Mouse (Mus musculus): Measurements from ENCODE around the gene Kazn. TPM values are rescaled to one million over a fixed set of nuclear protein-coding genes. Genes with fewer than 3 reads are reported as not detected.
A peak's percentile ranks its signal among the peaks of the same experiment; 100 is the strongest.

Kazn gene
- polyA plus RNA-seq, 1 experiment from 2014 or later, result 5.8 TPM

DNA sequence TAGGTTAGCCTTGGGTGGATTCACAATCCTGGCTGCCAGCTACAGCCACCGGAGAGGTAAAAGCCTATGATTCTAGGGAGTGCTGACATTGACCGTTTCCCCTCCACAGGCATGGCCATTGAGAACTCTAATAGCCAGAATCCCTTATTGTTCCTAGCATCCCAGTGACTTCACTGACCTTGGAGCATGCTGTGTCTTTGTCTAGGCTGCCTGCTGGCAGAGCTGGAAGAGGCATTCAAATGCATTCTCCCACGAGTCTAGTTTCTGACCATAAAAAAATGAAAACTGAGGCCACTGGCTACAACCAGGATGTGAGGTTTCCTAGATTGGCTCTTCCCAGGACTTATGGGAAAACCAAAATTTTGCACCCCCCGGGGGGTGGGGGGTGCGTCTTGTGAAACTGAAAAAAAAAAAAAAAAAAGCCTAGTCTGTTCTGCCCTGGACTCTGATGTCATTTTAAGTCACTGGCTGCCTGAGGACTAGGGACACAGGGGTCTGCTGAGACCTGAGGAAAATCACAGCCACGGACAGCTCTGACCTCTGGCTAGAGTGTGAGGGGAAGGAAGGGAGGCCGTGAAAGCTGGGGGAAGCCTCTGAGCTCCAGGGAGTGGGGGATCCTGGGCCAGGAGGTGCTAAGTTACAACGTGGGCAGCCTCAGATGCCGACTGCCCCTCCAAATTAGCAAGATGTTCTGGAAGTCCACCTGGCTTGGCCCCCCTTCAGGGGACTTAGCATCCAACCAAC is 100.7 kb downstream of the Kazn start:
- Histone ChIP-seq H3K4me1 (ENCODE audit: control insufficient read depth, insufficient read depth, low read length) (peaks cover 11% of the 10 kb centered on the region), H3K27ac (ENCODE audit: low read length) (peak overlapping the region; percentile 10; the same call in 1 of the 2 replicates), H3K27me3 (ENCODE audit: control insufficient read depth, insufficient read depth, low read length) (no peaks in the 10 kb centered on the region), H3K9me3 (replicated peaks; ENCODE audit: control insufficient read depth, low read length) (no peaks in the 10 kb centered on the region), H3K36me3 (ENCODE audit: control insufficient read depth, insufficient read depth) (no peaks in the 10 kb centered on the region), H3K9ac (ENCODE audit: low read length) (0 out of 2 replicates have a peak overlapping the region, but pooled peaks have one; percentile 42), H3K4me3 (ENCODE audit: low read length) (no peak overlapping the region), H3K4me2 (ENCODE audit: low read depth, low read length) (no peak overlapping the region)
- 46% methylated on average over 9 of the region's 9 CpGs for WGBS
- ATAC-seq (replicated peaks; ENCODE audit: extremely low read depth, insufficient read depth, low FRiP score), result no peak; the same call in 1 of the 2 replicates

DNA sequence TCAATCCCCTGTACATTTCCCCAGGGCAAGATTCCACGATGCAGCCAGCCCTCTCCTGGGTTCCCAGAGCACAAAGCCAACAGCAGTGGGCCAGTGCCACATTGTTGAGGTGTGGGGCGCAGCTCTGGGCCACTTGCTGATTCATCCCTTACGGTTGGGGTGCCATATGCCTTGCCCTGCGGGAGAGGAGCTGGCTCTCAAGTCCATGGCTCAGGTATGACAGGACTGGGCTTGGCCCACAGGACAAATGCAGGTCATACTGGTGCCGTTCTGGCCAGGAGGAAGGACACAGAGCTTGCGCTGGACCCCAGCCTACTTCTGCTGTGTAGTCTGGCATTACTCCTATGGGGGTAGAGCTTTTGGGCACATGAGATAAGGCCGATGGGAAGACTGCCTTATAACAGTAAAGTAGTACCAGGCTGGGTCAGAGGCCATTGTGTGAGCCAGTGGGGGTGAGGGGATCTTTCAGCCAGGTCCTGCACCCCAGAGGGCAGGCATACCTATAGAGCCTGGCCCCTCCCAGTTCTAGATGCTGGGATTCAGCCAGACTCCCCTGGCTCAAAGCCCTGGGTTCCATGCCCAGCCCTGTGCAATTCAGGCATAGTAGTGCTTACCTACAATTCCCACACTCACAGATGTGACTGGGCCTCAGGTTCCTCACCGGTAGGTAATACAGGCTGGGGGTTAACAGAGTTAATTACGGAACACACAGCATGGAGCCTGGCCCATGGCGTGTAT is 102.3 kb downstream of the Kazn start:
- Histone ChIP-seq H3K9me3 (replicated peaks; ENCODE audit: control insufficient read depth, low read length) (no peaks in the 10 kb centered on the region), H3K36me3 (ENCODE audit: control insufficient read depth, insufficient read depth) (no peaks in the 10 kb centered on the region), H3K4me2 (ENCODE audit: low read depth, low read length) (no peak overlapping the region), H3K9ac (ENCODE audit: low read length) (no peak overlapping the region), H3K4me1 (ENCODE audit: control insufficient read depth, insufficient read depth, low read length) (peaks cover 11% of the 10 kb centered on the region), H3K27me3 (ENCODE audit: control insufficient read depth, insufficient read depth, low read length) (no peaks in the 10 kb centered on the region), H3K4me3 (ENCODE audit: low read length) (no peak overlapping the region), H3K27ac (ENCODE audit: low read length) (no peak overlapping the region)
- 88% methylated on average over 10 of the region's 10 CpGs for WGBS
- ATAC-seq (replicated peaks; ENCODE audit: extremely low read depth, insufficient read depth, low FRiP score), result no peak

DNA sequence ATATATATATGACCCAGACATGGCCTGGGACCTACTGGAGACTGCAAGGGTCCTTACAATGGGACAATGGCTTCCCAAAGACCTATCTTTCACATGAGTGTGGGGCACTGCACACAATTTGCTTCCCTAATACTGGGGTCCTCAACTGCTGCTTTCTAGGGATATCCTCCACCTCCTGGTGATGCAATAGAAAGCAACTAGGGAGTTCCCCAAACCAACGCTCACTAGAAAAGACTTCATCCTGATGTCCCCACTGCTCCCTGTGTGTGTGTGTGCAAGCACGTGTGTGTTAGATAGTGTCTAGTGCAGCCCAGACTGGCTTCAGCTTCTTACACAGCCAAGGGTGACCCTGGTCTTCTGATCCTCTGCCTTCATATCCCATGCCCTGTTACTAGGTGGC is 103.7 kb downstream of the Kazn start:
- WGBS, result 93% methylated on average over 2 of the region's 2 CpGs
- no peak for ATAC-seq (replicated peaks; ENCODE audit: extremely low read depth, insufficient read depth, low FRiP score)
- no peak overlapping the region for H3K9ac ChIP-seq (ENCODE audit: low read length)

DNA sequence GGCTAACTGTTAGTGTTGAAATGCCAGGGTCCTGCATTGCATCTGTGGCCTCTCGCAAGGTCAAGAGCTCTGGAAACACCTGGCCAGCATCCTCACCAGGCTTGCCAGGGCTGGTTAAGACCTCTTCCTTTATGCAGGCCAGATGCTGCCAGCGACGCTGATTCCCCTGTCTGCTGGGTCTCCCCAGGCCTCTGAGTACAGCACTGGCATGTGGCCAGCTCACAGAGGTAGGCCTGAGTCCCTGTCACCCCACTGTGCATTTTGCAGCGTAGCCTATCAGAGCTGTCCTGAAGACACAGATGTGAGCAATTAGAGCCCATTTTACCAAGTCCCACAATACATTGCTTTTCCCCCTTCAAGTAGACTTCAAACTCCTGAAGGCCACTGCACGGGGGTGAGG is 109.0 kb downstream of the Kazn start:
- Histone ChIP-seq H3K9me3 (replicated peaks; ENCODE audit: control insufficient read depth, low read length) (no peaks in the 10 kb centered on the region), H3K4me2 (ENCODE audit: low read depth, low read length) (no peak overlapping the region), H3K4me1 (ENCODE audit: control insufficient read depth, insufficient read depth, low read length) (peaks cover 26% of the 10 kb centered on the region), H3K9ac (ENCODE audit: low read length) (no peak overlapping the region), H3K27ac (ENCODE audit: low read length) (peak overlapping the region; percentile 18; the same call in 1 of the 2 replicates), H3K27me3 (ENCODE audit: control insufficient read depth, insufficient read depth, low read length) (no peaks in the 10 kb centered on the region), H3K4me3 (ENCODE audit: low read length) (no peak overlapping the region), H3K36me3 (ENCODE audit: control insufficient read depth, insufficient read depth) (no peaks in the 10 kb centered on the region)
- 58% methylated on average over 5 of the region's 5 CpGs for WGBS
- ATAC-seq (replicated peaks; ENCODE audit: extremely low read depth, insufficient read depth, low FRiP score), result no peak

More for the DNA sequence above, 103.7 kb downstream of the Kazn start:
- Histone ChIP-seq H3K4me3 (ENCODE audit: low read length) (no peak overlapping the region), H3K4me1 (ENCODE audit: control insufficient read depth, insufficient read depth, low read length) (peaks cover 11% of the 10 kb centered on the region), H3K9me3 (replicated peaks; ENCODE audit: control insufficient read depth, low read length) (no peaks in the 10 kb centered on the region), H3K27ac (ENCODE audit: low read length) (no peak overlapping the region), H3K36me3 (ENCODE audit: control insufficient read depth, insufficient read depth) (no peaks in the 10 kb centered on the region), H3K27me3 (ENCODE audit: control insufficient read depth, insufficient read depth, low read length) (no peaks in the 10 kb centered on the region), H3K4me2 (ENCODE audit: low read depth, low read length) (no peak overlapping the region)

DNA sequence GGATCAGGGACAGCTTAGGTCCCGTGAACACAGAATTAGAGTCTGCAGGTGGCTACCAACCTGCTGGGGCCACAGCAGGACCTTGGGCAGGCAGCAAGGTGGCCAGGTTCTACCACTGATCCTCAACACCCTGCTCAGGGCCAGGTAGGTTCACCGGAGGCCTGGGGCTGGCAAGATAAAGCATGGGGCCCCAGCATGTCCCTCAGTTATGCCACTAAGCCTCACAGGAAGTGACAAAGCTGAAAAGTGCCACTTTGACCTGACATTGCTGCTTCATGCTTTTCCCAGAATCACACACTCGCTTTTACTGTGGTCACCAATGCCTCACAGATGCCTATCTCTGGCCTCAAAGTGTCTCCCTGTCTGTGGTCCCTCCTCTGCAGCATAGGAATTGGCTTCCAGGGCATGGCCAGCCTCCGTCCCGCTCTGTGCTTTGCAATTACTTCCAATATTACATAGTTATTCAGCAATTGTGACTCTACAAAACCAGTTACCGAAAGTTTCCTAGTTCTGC is 111.9 kb downstream of the Kazn start:
- Histone ChIP-seq H3K27ac (ENCODE audit: low read length) (peak overlapping the region; percentile 98), H3K27me3 (ENCODE audit: control insufficient read depth, insufficient read depth, low read length) (no peaks in the 10 kb centered on the region), H3K9ac (ENCODE audit: low read length) (peak overlapping the region; percentile 58), H3K4me3 (ENCODE audit: low read length) (no peak overlapping the region; the same call in 1 of the 2 replicates), H3K4me1 (ENCODE audit: control insufficient read depth, insufficient read depth, low read length) (peaks cover 26% of the 10 kb centered on the region), H3K4me2 (ENCODE audit: low read depth, low read length) (peak overlapping the region; percentile 42), H3K9me3 (replicated peaks; ENCODE audit: control insufficient read depth, low read length) (no peaks in the 10 kb centered on the region), H3K36me3 (ENCODE audit: control insufficient read depth, insufficient read depth) (no peaks in the 10 kb centered on the region)
- peak; percentile 23 for ATAC-seq (replicated peaks; ENCODE audit: extremely low read depth, insufficient read depth, low FRiP score)
- 50% methylated on average over 6 of the region's 6 CpGs for WGBS

DNA sequence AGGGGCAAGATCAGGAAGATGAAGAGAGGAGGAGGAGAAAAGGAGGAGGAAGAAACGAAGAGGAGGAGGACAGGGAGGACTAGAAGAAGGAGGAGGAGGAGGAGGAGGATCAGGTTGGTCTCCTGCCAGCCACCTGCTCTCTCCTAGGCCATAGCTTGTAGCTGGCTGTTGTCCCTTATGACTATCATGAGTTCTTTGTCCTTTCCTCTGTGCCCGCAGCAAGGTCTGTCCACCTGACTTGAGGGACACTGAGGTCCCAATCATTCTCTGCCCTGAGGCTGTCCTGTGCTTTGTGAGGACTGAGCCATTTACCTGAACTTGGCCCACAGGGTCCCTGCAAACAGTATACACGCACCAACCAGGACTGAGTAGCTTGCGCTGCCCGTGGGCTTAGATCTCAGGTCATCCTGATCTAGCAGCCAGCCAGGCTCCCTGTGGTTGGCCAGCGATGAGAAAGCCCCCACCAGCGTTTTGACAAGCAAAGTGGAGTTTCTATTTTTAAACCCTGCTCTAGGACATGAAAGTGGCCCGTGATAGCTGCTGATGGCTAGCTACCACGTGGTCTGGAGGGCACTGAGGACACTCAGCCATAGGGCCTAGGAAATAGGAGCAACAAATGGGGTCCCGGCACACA is 112.4 kb downstream of the Kazn start:
- Histone ChIP-seq H3K4me2 (ENCODE audit: low read depth, low read length) (peak overlapping the region; percentile 42; the same call in 1 of the 2 replicates), H3K9ac (ENCODE audit: low read length) (peak overlapping the region; percentile 58), H3K27me3 (ENCODE audit: control insufficient read depth, insufficient read depth, low read length) (no peaks in the 10 kb centered on the region), H3K27ac (ENCODE audit: low read length) (peak overlapping the region; percentile 98), H3K36me3 (ENCODE audit: control insufficient read depth, insufficient read depth) (no peaks in the 10 kb centered on the region), H3K4me1 (ENCODE audit: control insufficient read depth, insufficient read depth, low read length) (peaks cover 26% of the 10 kb centered on the region), H3K9me3 (replicated peaks; ENCODE audit: control insufficient read depth, low read length) (no peaks in the 10 kb centered on the region), H3K4me3 (ENCODE audit: low read length) (no peak overlapping the region)
- 26% methylated on average over 10 of the region's 10 CpGs for WGBS
- ATAC-seq (replicated peaks; ENCODE audit: extremely low read depth, insufficient read depth, low FRiP score), result peak; percentile 93

DNA sequence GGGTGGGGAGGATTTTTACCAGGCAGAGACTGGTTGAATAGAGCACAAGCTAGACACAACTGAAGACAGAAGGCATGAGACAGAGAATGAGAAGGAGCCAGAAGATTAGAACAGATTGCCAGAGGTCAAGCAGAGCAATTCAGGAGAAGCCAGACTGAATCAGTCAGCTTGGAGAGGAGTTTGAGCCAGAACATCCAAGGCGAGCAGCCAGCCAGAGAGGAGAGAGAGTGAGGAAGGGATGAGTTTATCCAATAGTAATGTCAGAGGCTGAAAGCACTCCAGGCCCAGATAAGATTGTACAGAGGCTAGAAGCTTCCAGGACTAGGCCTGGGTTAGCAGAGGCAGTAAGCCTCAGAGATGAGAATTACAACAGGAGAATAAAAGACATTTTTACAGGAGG is 118.0 kb downstream of the Kazn start:
- 5% methylated on average over 1 of the region's 1 CpGs for WGBS

DNA sequence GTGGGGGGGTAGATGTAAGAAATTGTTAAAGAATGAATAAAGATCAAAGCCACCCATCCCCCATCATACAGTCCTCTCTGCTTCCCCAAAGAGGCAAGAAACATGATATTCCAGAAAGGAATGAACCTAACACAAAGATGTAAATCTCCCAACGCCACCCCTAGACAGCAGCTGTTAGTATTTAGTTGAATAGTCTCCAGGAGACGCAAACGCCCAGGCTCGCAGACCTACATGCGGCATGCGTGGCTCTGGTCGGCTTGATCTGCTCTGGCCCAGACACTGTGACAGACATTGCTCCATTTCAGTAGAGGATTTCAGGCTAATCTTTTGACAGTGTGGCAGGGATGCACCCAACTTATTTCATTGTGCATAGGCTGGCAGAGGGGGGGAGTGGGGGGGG is 120.7 kb downstream of the Kazn start:
- H3K4me3 ChIP-seq (ENCODE audit: low read length), result no peak overlapping the region
- no peaks in the 10 kb centered on the region for H3K9me3 ChIP-seq (replicated peaks; ENCODE audit: control insufficient read depth, low read length)
- WGBS, result 72% methylated on average over 7 of the region's 7 CpGs
- H3K36me3 ChIP-seq (ENCODE audit: control insufficient read depth, insufficient read depth), result no peaks in the 10 kb centered on the region
- no peak overlapping the region for H3K4me2 ChIP-seq (ENCODE audit: low read depth, low read length)
- H3K27ac ChIP-seq (ENCODE audit: low read length), result no peak overlapping the region
- H3K9ac ChIP-seq (ENCODE audit: low read length), result no peak overlapping the region
- peaks cover 6% of the 10 kb centered on the region for H3K4me1 ChIP-seq (ENCODE audit: control insufficient read depth, insufficient read depth, low read length)
- no peaks in the 10 kb centered on the region for H3K27me3 ChIP-seq (ENCODE audit: control insufficient read depth, insufficient read depth, low read length)
- ATAC-seq (replicated peaks; ENCODE audit: extremely low read depth, insufficient read depth, low FRiP score), result no peak

More for the DNA sequence above, 118.0 kb downstream of the Kazn start:
- H3K4me1 ChIP-seq (ENCODE audit: control insufficient read depth, insufficient read depth, low read length), result peaks cover 11% of the 10 kb centered on the region
- H3K4me2 ChIP-seq (ENCODE audit: low read depth, low read length), result no peak overlapping the region
- no peak overlapping the region for H3K9ac ChIP-seq (ENCODE audit: low read length)
- ATAC-seq (replicated peaks; ENCODE audit: extremely low read depth, insufficient read depth, low FRiP score), result peak; percentile 43; the same call in 1 of the 2 replicates
- no peaks in the 10 kb centered on the region for H3K27me3 ChIP-seq (ENCODE audit: control insufficient read depth, insufficient read depth, low read length)
- H3K27ac ChIP-seq (ENCODE audit: low read length), result peak overlapping the region; percentile 62
- no peaks in the 10 kb centered on the region for H3K9me3 ChIP-seq (replicated peaks; ENCODE audit: control insufficient read depth, low read length)
- H3K36me3 ChIP-seq (ENCODE audit: control insufficient read depth, insufficient read depth), result no peaks in the 10 kb centered on the region
- H3K4me3 ChIP-seq (ENCODE audit: low read length), result no peak overlapping the region

Data from heart, embryonic 16.5 days (tissue).